Mouse (Mus musculus): ENCODE measurements at regions not wholly inside any gene's neighbourhood (a gene's known extent, or its start where the extent isn't known, plus 50 kb on each side); places are given as distances from the start of the nearest gene placed in this dataset.
"Not testable (repeated sequence)": the region's sequence is repeated elsewhere in the genome, so short reads cannot be mapped to it uniquely, and the experiment has no call there.

DNA sequence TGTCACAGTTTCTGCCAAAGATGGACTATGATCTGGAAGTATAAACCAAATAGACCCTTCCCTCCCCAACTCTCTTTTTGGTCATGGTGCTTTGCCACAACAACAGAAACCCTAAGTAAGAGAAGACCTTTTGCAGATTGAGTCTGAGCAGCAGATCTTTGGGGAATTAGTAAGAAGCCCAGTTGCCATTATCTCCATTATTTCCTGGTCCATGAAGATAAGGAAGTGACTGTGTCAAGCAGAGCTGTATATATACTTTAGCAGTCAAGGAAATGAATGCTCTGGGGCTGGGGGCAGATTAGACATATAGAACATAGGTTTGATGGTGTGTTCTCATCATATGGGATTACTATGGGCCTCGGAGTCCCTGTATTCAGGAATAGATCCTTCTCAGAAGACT is 117.8 kb upstream of the C9orf72 start:
- DNase-seq (ENCODE audit: low spot score), result no peak

DNA sequence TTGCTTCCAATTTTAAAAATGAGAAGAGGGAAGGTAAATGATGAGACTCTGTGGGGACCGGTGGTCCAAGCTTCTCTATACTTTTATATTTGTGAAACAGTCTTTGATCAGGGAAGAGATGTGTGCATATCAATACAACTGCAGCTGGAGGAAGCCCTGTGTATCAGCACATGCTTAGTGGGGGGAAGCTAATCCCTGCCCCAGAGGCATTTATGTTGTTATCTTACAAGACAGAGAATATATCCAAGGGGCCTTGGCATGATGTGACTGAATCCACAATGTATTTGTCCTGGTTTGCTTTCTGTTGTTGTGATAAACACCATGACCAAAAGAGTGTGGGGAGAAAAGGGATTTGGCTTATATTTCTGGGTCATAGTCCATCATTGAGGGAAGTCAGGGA is 105.2 kb upstream of the C9orf72 start:
- DNase-seq (ENCODE audit: low spot score), result no peak

DNA sequence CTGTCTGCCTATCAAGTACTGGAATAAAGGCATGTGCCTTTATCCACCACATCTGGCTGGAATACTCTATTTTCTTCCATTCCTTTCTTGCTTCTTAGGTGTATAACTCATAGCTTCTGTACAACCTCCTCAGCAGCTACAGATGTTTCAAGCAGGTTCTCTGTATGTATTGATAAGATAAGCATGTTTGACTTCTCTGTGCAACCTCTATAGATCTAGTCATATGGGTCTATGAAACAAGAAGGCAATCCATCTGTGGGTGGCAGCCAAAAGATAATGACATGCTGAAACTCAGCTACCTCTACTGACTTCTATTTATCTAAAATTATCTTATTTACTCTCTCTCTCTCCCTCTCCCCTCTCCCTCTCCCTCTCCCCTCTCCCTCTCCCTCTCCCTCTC is 99.3 kb upstream of the C9orf72 start:
- no peak for DNase-seq (ENCODE audit: low spot score)

DNA sequence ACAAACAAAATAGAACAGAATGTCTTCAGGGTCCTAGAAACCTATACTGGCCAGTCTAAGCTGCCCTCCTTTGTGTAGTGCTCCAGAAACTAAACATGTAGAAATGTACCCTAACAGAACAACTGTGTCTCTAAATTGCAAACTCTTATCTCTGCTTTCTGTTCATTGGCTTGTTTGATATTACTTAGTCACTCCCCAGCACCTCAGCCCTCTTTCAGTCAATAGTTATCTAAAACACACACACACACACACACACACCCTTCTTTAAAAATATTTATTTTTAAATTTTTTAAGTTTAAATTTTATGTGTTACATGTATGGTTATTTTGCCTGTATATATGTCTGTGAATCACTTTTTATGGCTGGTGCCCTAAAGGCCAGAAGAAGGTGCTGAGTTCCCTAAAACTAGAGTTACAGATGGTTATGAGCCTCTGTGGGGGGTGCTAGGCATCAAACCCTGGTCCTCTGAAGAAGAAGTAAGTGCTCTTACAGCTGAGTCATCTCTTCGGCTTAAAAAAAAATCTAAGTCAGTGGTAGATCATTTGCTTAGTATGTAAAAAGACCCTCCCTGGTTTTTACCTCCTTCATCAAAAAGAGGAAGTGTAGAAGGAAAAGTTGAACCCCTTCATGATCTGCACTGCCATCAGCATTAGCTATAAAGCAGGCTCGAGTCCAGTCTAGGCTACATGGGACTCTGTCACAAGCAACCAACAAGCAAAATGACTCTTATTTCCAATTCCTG is 96.6 kb upstream of the C9orf72 start:
- DNase-seq (ENCODE audit: low spot score), result no peak

DNA sequence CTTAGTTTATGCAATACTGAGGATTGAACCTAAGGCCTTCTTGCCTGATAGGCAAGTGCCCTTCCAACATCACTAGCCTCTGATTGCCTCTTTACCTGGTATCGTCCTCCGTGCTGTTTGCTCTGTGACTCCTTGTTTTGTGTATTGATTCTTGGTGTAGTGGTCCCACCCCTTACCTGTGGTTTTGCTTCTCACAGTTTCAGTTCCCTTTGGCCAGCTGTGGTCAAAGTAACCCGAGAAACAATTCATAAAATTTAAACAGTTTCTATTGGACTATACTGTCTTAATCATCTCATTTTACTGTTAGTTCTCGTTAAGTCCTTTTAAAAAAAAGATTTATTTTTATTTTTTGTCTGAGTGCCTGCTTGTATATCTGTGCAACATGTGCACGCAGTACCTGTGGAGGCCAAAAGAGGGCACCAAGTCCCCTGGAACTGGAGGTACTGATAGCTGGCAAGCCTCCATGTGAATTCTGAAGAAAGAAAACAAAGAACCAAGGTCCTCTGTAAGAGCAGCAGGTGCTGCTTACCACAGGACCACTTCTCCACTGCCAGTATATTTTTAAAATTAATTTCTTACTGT is 84.5 kb upstream of the C9orf72 start:
- no peak for DNase-seq (ENCODE audit: low spot score)

DNA sequence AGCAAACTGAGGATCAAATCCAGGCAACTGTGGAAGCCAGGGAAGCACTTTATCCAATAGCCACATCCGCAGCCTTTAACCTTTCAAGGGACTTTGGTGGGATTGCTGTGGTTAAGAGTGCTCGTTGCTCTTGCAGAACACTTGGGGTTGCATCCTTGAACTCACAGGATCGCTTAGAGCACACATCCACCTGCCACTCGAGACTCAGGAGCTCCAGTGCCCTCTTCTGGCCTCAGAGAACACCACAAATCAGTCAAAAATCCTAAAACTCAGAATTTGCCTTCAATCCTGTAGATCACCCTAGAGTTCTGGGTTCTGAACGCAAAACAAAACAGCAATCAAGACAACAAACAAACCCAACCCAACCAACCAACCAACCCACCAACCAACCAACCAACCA is 82.2 kb upstream of the C9orf72 start:
- DNase-seq (ENCODE audit: low spot score), result peak; percentile 60

DNA sequence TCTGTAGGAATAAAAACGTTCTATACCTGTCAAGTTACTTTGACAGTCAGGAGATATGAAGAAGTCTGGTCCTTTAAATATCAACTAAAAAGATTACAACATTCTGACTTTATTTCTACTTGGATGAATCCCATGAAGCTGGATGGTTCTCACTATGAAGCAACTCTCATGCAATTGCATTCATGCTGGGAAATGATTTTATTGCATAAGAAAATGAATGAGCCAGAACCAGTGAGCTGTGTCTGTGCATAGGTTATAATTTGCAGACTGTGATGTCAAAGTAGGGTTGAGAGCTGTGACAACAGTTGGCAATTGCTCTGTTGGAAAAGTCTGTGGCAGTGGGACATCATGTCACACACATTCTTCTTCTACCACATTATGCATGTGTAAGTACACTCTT is 79.2 kb upstream of the C9orf72 start:
- peak; percentile 90 for DNase-seq (ENCODE audit: low spot score)

DNA sequence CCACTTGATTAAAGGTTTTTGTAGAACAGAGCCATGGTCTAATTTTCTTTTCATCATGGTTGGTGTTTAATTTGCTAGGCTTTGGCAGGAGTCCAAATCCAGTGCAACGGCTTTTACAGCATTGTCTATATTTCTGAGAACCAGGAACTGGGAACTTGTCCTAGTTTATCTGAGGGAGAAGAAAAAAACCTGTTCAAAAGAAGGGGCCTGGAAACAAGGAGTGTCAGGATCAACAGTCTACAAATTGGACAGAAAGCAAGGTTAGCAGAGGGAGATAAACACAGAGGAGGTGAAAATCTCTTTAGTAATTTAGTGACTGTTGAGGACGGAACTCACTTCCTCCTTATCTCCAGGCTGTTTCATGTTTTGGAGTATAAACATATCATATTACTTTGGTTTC is 74.9 kb upstream of the C9orf72 start:
- DNase-seq (ENCODE audit: low spot score), result peak; percentile 24

DNA sequence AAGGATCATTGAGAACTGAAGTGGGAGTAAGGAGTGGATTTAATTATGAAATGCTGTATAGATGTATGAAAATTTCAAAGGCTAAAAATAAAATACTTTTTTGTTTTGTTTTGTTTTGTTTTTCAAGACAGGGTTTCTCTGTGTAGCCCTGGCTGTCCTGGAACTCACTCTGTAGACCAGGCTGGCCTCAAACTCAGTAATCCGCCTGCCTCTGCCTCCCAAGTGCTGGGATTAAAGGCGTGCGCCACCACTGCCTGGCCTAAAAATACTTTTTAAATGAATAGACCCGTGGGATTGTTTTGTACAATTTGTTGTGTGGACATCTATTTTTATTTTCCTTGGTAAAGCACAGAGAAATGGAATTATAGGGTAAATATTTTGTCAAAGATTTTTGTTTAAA is 74.4 kb upstream of the C9orf72 start:
- not testable (repeated sequence) for DNase-seq (ENCODE audit: low spot score)

DNA sequence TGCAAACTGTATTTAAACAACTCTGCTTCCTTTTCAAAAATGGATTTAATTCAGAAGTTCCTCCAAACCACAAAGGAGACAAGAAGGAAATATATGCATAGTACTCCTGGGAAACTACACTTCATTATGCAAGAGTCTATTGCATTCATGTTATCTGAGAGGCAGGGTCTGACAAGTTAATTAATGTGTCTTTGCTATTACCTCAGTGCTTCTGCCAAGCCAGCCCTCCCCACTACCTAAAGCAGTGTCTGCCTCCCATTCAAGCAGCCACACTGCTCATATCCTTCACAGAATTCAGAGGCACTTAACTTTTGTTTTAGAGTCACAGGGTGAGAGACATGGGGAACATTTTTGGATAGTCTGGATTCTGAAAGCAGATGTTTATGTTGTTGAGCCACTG is 58.6 kb upstream of the C9orf72 start:
- no peak for DNase-seq (ENCODE audit: low spot score)
